Comparison of ENCODE assay signal across 8 mouse cellular contexts in the genomic region with DNA sequence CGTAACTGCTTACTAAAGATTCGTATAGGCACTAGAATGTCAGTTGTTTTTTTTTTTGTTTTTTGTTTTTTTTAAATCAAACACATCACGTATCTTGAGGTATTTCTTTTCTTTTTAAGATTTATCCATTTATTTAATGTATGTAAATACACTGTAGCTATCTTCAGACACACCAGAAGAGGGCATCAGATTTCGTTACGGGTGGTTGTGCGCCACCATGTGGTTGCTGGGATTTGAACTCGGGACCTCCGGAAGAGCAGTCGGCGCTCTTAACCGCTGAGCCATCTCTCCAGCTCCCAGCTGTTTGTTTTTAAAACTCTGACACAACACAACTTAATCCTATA. TPM values are rescaled to one million over a fixed set of nuclear protein-coding genes. Genes with fewer than 3 reads are reported as not detected.
A peak's percentile ranks its signal among the peaks of the same experiment; 100 is the strongest.
DNase-seq lines count a peak whose midpoint lies in the region; ATAC-seq and TF ChIP-seq lines count a peak whose summit lies in the region.
"Not testable (repeated sequence)": the region's sequence is repeated elsewhere in the genome, so short reads cannot be mapped to it uniquely, and the experiment has no call there.

No protein-coding gene starts in this region.

- H3K27ac ChIP-seq in brown adipose tissue, adult 24 weeks (replicated peaks; ENCODE audit: low read depth, low read length); forebrain, embryonic 12.5 days; heart, embryonic 15.5 days; intestine, embryonic 16.5 days (ENCODE audit: low read length); limb, embryonic 14.5 days (replicated peaks; ENCODE audit: low read depth, low read length); neural tube, embryonic 12.5 days; thymus, adult 2 months (ENCODE audit: control insufficient read depth, insufficient read depth, low read length): not testable (repeated sequence)
- 0 out of 2 replicates have a peak overlapping the region, but pooled peaks have one; percentile 38 for H3K27ac ChIP-seq in lung, embryonic 16.5 days (ENCODE audit: low read length)

- DNase-seq in limb, embryonic 14.5 days (ENCODE audit: low spot score); thymus, adult 2 months: not testable (repeated sequence)

- WGBS in forebrain, embryonic 12.5 days, result 17% methylated on average over 11 of the region's 11 CpGs
- WGBS in heart, embryonic 15.5 days, result 13% methylated on average over 11 of the region's 11 CpGs
- WGBS in intestine, embryonic 16.5 days, result 12% methylated on average over 11 of the region's 11 CpGs
- WGBS in limb, embryonic 14.5 days, result 14% methylated on average over 11 of the region's 11 CpGs
- WGBS in lung, embryonic 16.5 days, result 12% methylated on average over 11 of the region's 11 CpGs
- WGBS in neural tube, embryonic 12.5 days, result 15% methylated on average over 11 of the region's 11 CpGs
- WGBS in thymus, adult 2 months, result 10% methylated on average over 11 of the region's 11 CpGs

- H3K9ac ChIP-seq in forebrain, embryonic 12.5 days, result peak overlapping the region; percentile 29; the same call in 1 of the 2 replicates
- not testable (repeated sequence) for H3K9ac ChIP-seq in heart, embryonic 15.5 days; limb, embryonic 14.5 days (ENCODE audit: low read depth, low read length, severe bottlenecking); neural tube, embryonic 12.5 days
- H3K9ac ChIP-seq in intestine, embryonic 16.5 days (ENCODE audit: low read depth, low read length), result peak overlapping the region; percentile 64
- H3K9ac ChIP-seq in lung, embryonic 16.5 days (ENCODE audit: low read length), result peak overlapping the region; percentile 73; the same call in 1 of the 2 replicates

- peaks cover 53% of the 10 kb centered on the region for H3K27me3 ChIP-seq in forebrain, embryonic 12.5 days
- peaks cover 12% of the 10 kb centered on the region; the same call in 1 of the 2 replicates for H3K27me3 ChIP-seq in heart, embryonic 15.5 days
- H3K27me3 ChIP-seq in intestine, embryonic 16.5 days (replicated peaks; ENCODE audit: control insufficient read depth, insufficient read depth, low read length); lung, embryonic 16.5 days (ENCODE audit: control insufficient read depth, insufficient read depth, low read depth, low read length); thymus, adult 2 months (ENCODE audit: control insufficient read depth, insufficient read depth, low read length): not testable (repeated sequence)
- H3K27me3 ChIP-seq in limb, embryonic 14.5 days (ENCODE audit: control insufficient read depth, insufficient read depth, low read length), result peaks cover 17% of the 10 kb centered on the region; the same call in 1 of the 2 replicates
- peaks cover 17% of the 10 kb centered on the region for H3K27me3 ChIP-seq in neural tube, embryonic 12.5 days (replicated peaks)

- ATAC-seq in forebrain, embryonic 12.5 days (ENCODE audit: low FRiP score); heart, embryonic 15.5 days (replicated peaks; ENCODE audit: insufficient number of reproducible peaks, insufficient read depth, low FRiP score, low read depth); intestine, embryonic 16.5 days; limb, embryonic 14.5 days (ENCODE audit: low FRiP score, low read depth); lung, embryonic 16.5 days (ENCODE audit: low read depth); neural tube, embryonic 12.5 days (ENCODE audit: low FRiP score, low read depth): not testable (repeated sequence)

- H3K9me3 ChIP-seq in forebrain, embryonic 12.5 days; heart, embryonic 15.5 days (replicated peaks); intestine, embryonic 16.5 days (ENCODE audit: control insufficient read depth, low read length); limb, embryonic 14.5 days (ENCODE audit: control insufficient read depth, low read length); lung, embryonic 16.5 days (ENCODE audit: control insufficient read depth, low read length); neural tube, embryonic 12.5 days: not testable (repeated sequence)

- peak overlapping the region; percentile 54 for H3K4me3 ChIP-seq in brown adipose tissue, adult 24 weeks (ENCODE audit: insufficient read depth, low read depth, low read length)
- peak overlapping the region; percentile 45 for H3K4me3 ChIP-seq in forebrain, embryonic 12.5 days (replicated peaks)
- peak overlapping the region; percentile 47 for H3K4me3 ChIP-seq in heart, embryonic 15.5 days
- H3K4me3 ChIP-seq in intestine, embryonic 16.5 days (ENCODE audit: low read length), result peak overlapping the region; percentile 52
- peak overlapping the region; percentile 44 for H3K4me3 ChIP-seq in limb, embryonic 14.5 days (replicated peaks; ENCODE audit: low read length)
- H3K4me3 ChIP-seq in lung, embryonic 16.5 days (ENCODE audit: low read length), result peak overlapping the region; percentile 65
- peak overlapping the region; percentile 40 for H3K4me3 ChIP-seq in neural tube, embryonic 12.5 days
- peak overlapping the region; percentile 34 for H3K4me3 ChIP-seq in thymus, adult 2 months (ENCODE audit: control insufficient read depth, insufficient read depth, low read length)

- not testable (repeated sequence) for H3K36me3 ChIP-seq in forebrain, embryonic 12.5 days (replicated peaks); heart, embryonic 15.5 days; intestine, embryonic 16.5 days (ENCODE audit: control insufficient read depth, insufficient read depth, low read length); limb, embryonic 14.5 days (ENCODE audit: control insufficient read depth, insufficient read depth, low read length); lung, embryonic 16.5 days (ENCODE audit: control insufficient read depth, insufficient read depth, low read length); neural tube, embryonic 12.5 days; thymus, adult 2 months (ENCODE audit: control insufficient read depth, insufficient read depth, low read length)

- H3K4me1 ChIP-seq in brown adipose tissue, adult 24 weeks (ENCODE audit: control insufficient read depth, insufficient read depth, insufficient read length, low read length); forebrain, embryonic 12.5 days; intestine, embryonic 16.5 days (ENCODE audit: control insufficient read depth, insufficient read depth, low read length); limb, embryonic 14.5 days (ENCODE audit: control insufficient read depth, insufficient read depth, low read length); neural tube, embryonic 12.5 days: not testable (repeated sequence)
- peaks cover 11% of the 10 kb centered on the region for H3K4me1 ChIP-seq in heart, embryonic 15.5 days (replicated peaks)
- peaks cover 15% of the 10 kb centered on the region for H3K4me1 ChIP-seq in lung, embryonic 16.5 days (replicated peaks; ENCODE audit: control insufficient read depth, insufficient read depth, low read length)
- peaks cover 25% of the 10 kb centered on the region for H3K4me1 ChIP-seq in thymus, adult 2 months (replicated peaks; ENCODE audit: control insufficient read depth, insufficient read depth, low read length)

- H3K4me2 ChIP-seq in forebrain, embryonic 12.5 days, result peak overlapping the region; percentile 76
- peak overlapping the region; percentile 86 for H3K4me2 ChIP-seq in heart, embryonic 15.5 days
- H3K4me2 ChIP-seq in intestine, embryonic 16.5 days (ENCODE audit: low read depth, low read length), result peak overlapping the region; percentile 81
- peak overlapping the region; percentile 93 for H3K4me2 ChIP-seq in limb, embryonic 14.5 days (replicated peaks; ENCODE audit: low read depth, low read length, severe bottlenecking)
- H3K4me2 ChIP-seq in lung, embryonic 16.5 days (ENCODE audit: low read depth, low read length), result peak overlapping the region; percentile 79
- peak overlapping the region; percentile 82 for H3K4me2 ChIP-seq in neural tube, embryonic 12.5 days (replicated peaks)

- not testable (repeated sequence) for TF ChIP-seq POLR2A in limb, embryonic 14.5 days (IDR thresholded peaks at IDR 0.05; ENCODE audit: borderline replicate concordance, extremely low read depth, insufficient read depth, insufficient read length); thymus, adult 2 months (IDR thresholded peaks at IDR 0.05; ENCODE audit: control insufficient read depth, extremely low read depth, insufficient read depth, low read length, poor library complexity)

- not testable (repeated sequence) for TF ChIP-seq CTCF in thymus, adult 2 months (IDR thresholded peaks at IDR 0.05; ENCODE audit: borderline replicate concordance, control insufficient read depth, extremely low read depth, insufficient read depth, low read length, poor library complexity)

RNA-seq across cellular contexts. Expression of a gene that starts 0.3 kb away (rescaled TPM):
- polyA plus RNA-seq in brown adipose tissue, adult 24 weeks (2012; ENCODE audit: insufficient read depth, insufficient read length, missing spikeins), result not detected in 2 replicates
- 0.92 and 1.3 TPM in 2 replicates for polyA plus RNA-seq in forebrain, embryonic 12.5 days (2016; fragmentation: Nextera tagmentation; extraction: Ambion mirVana)
- polyA plus RNA-seq in heart, embryonic 15.5 days (2015; fragmentation: Nextera tagmentation; extraction: Ambion mirVana), result 1.4 and 4.4 TPM in 2 replicates
- 29.9 and 31.6 TPM in 2 replicates for polyA plus RNA-seq in intestine, embryonic 16.5 days (2015; fragmentation: Nextera tagmentation; extraction: Ambion mirVana)
- polyA plus RNA-seq in limb, embryonic 14.5 days (2012; rRNA removed), result 7.2 and 7.4 TPM in 2 replicates
- 11.7 and 13.3 TPM in 2 replicates for polyA plus RNA-seq in limb, embryonic 14.5 days (2014; fragmentation: Nextera tagmentation; extraction: Ambion mirVana)
- polyA plus RNA-seq in lung, embryonic 16.5 days (2015; fragmentation: Nextera tagmentation; extraction: Ambion mirVana), result 47.9 and 59.2 TPM in 2 replicates
- polyA plus RNA-seq in neural tube, embryonic 12.5 days (2016; fragmentation: Nextera tagmentation; extraction: Ambion mirVana), result 0.65 and 0.74 TPM in 2 replicates
- 19.7 and 19.8 TPM in 2 replicates for polyA plus RNA-seq in thymus, adult 2 months (2012; rRNA removed)

RNA-seq across cellular contexts. Expression of a gene that starts 8.9 kb away (rescaled TPM):
- not detected in 2 replicates for polyA plus RNA-seq in brown adipose tissue, adult 24 weeks (2012; ENCODE audit: insufficient read depth, insufficient read length, missing spikeins)
- polyA plus RNA-seq in forebrain, embryonic 12.5 days (2016; fragmentation: Nextera tagmentation; extraction: Ambion mirVana), result 11.9 and 14.8 TPM in 2 replicates
- 2.5 and 3.2 TPM in 2 replicates for polyA plus RNA-seq in heart, embryonic 15.5 days (2015; fragmentation: Nextera tagmentation; extraction: Ambion mirVana)
- polyA plus RNA-seq in intestine, embryonic 16.5 days (2015; fragmentation: Nextera tagmentation; extraction: Ambion mirVana), result 5.1 and 7.3 TPM in 2 replicates
- 3.9 and 4.1 TPM in 2 replicates for polyA plus RNA-seq in limb, embryonic 14.5 days (2012; rRNA removed)
- 4.6 TPM in 2 replicates for polyA plus RNA-seq in limb, embryonic 14.5 days (2014; fragmentation: Nextera tagmentation; extraction: Ambion mirVana)
- 12.4 and 13.3 TPM in 2 replicates for polyA plus RNA-seq in lung, embryonic 16.5 days (2015; fragmentation: Nextera tagmentation; extraction: Ambion mirVana)
- 5.7 and 6.8 TPM in 2 replicates for polyA plus RNA-seq in neural tube, embryonic 12.5 days (2016; fragmentation: Nextera tagmentation; extraction: Ambion mirVana)
- polyA plus RNA-seq in thymus, adult 2 months (2012; rRNA removed), result 1.6 and 1.9 TPM in 2 replicates

RNA-seq across cellular contexts. Expression of a gene that starts 23.7 kb away (rescaled TPM):
- 9.1 and 14.9 TPM in 2 replicates for polyA plus RNA-seq in brown adipose tissue, adult 24 weeks (2012; ENCODE audit: insufficient read depth, insufficient read length, missing spikeins)
- polyA plus RNA-seq in forebrain, embryonic 12.5 days (2016; fragmentation: Nextera tagmentation; extraction: Ambion mirVana), result 7.7 and 9.5 TPM in 2 replicates
- polyA plus RNA-seq in heart, embryonic 15.5 days (2015; fragmentation: Nextera tagmentation; extraction: Ambion mirVana), result 7.6 and 10.8 TPM in 2 replicates
- polyA plus RNA-seq in intestine, embryonic 16.5 days (2015; fragmentation: Nextera tagmentation; extraction: Ambion mirVana), result 115 and 118 TPM in 2 replicates
- 7.6 and 9.0 TPM in 2 replicates for polyA plus RNA-seq in limb, embryonic 14.5 days (2012; rRNA removed)
- polyA plus RNA-seq in limb, embryonic 14.5 days (2014; fragmentation: Nextera tagmentation; extraction: Ambion mirVana), result 12.6 and 15.0 TPM in 2 replicates
- polyA plus RNA-seq in lung, embryonic 16.5 days (2015; fragmentation: Nextera tagmentation; extraction: Ambion mirVana), result 19.1 and 20.9 TPM in 2 replicates
- polyA plus RNA-seq in neural tube, embryonic 12.5 days (2016; fragmentation: Nextera tagmentation; extraction: Ambion mirVana), result 14.6 and 14.8 TPM in 2 replicates
- polyA plus RNA-seq in thymus, adult 2 months (2012; rRNA removed), result 4.5 and 7.0 TPM in 2 replicates

RNA-seq across cellular contexts. Expression of a gene that starts 40.2 kb away (rescaled TPM):
- polyA plus RNA-seq in brown adipose tissue, adult 24 weeks (2012; ENCODE audit: insufficient read depth, insufficient read length, missing spikeins), result 73.2 and 87.7 TPM in 2 replicates
- polyA plus RNA-seq in forebrain, embryonic 12.5 days (2016; fragmentation: Nextera tagmentation; extraction: Ambion mirVana), result 67.5 and 74.1 TPM in 2 replicates
- 56.0 and 65.4 TPM in 2 replicates for polyA plus RNA-seq in heart, embryonic 15.5 days (2015; fragmentation: Nextera tagmentation; extraction: Ambion mirVana)
- polyA plus RNA-seq in intestine, embryonic 16.5 days (2015; fragmentation: Nextera tagmentation; extraction: Ambion mirVana), result 189 and 191 TPM in 2 replicates
- polyA plus RNA-seq in limb, embryonic 14.5 days (2012; rRNA removed), result 57.3 and 66.7 TPM in 2 replicates
- polyA plus RNA-seq in limb, embryonic 14.5 days (2014; fragmentation: Nextera tagmentation; extraction: Ambion mirVana), result 90.2 and 97.8 TPM in 2 replicates
- polyA plus RNA-seq in lung, embryonic 16.5 days (2015; fragmentation: Nextera tagmentation; extraction: Ambion mirVana), result 141 and 168 TPM in 2 replicates
- polyA plus RNA-seq in neural tube, embryonic 12.5 days (2016; fragmentation: Nextera tagmentation; extraction: Ambion mirVana), result 65.3 and 69.1 TPM in 2 replicates
- 56.2 and 75.9 TPM in 2 replicates for polyA plus RNA-seq in thymus, adult 2 months (2012; rRNA removed)

RNA-seq across cellular contexts. Expression of a gene that starts 44.5 kb away (rescaled TPM):
- not detected in 2 replicates for polyA plus RNA-seq in brown adipose tissue, adult 24 weeks (2012; ENCODE audit: insufficient read depth, insufficient read length, missing spikeins)
- polyA plus RNA-seq in forebrain, embryonic 12.5 days (2016; fragmentation: Nextera tagmentation; extraction: Ambion mirVana), result not detected in 2 replicates
- not detected in 2 replicates for polyA plus RNA-seq in heart, embryonic 15.5 days (2015; fragmentation: Nextera tagmentation; extraction: Ambion mirVana)
- not detected in 2 replicates for polyA plus RNA-seq in intestine, embryonic 16.5 days (2015; fragmentation: Nextera tagmentation; extraction: Ambion mirVana)
- polyA plus RNA-seq in limb, embryonic 14.5 days (2012; rRNA removed), result 0.14 and 0.46 TPM in 2 replicates
- not detected in 2 replicates for polyA plus RNA-seq in limb, embryonic 14.5 days (2014; fragmentation: Nextera tagmentation; extraction: Ambion mirVana)
- polyA plus RNA-seq in lung, embryonic 16.5 days (2015; fragmentation: Nextera tagmentation; extraction: Ambion mirVana), result 0.14 TPM in 1 of 2 replicates, not detected in the other
- not detected in 2 replicates for polyA plus RNA-seq in neural tube, embryonic 12.5 days (2016; fragmentation: Nextera tagmentation; extraction: Ambion mirVana)
- polyA plus RNA-seq in thymus, adult 2 months (2012; rRNA removed), result 23.7 and 25.8 TPM in 2 replicates
